Mouse (Mus musculus) myocyte (in vitro differentiated cells): ENCODE measurements at regions not wholly inside any gene's neighbourhood (a gene's known extent, or its start where the extent isn't known, plus 50 kb on each side); places are given as distances from the start of the nearest gene placed in this dataset.

Source experiments
- H3K27me3 ChIP-seq: one replicate; pipeline ENCODE4 v1.6.1; 2011; ENCODE audit not compliant: control insufficient read depth, insufficient read depth, insufficient read length
- H3K36me3 ChIP-seq: one replicate; pipeline ENCODE4 v1.6.1; 2011; ENCODE audit not compliant: control insufficient read depth, insufficient read depth
- H3K4me2 ChIP-seq: one replicate; pipeline ENCODE4 v1.6.1; 2011; ENCODE audit warnings: low read depth, control low read depth
- H3K4me3 ChIP-seq: one replicate; pipeline ENCODE4 v1.5.1; 2011; ENCODE audit warnings: mild to moderate bottlenecking, control low read depth, moderate library complexity
- H3K79me2 ChIP-seq: one replicate; pipeline ENCODE4 v1.6.1; 2011; ENCODE audit not compliant: control insufficient read depth, insufficient read depth
- H3ac ChIP-seq: one replicate; pipeline ENCODE4 v1.6.1; 2011; ENCODE audit not compliant: control insufficient read depth, insufficient read length
- CEBPB ChIP-seq: IDR thresholded peaks from 2 replicates; pipeline ENCODE4 v1.6.1; 2011; ENCODE audit warnings: mild to moderate bottlenecking, moderate library complexity; ENCODE audit not compliant: poor library complexity, insufficient read depth, severe bottlenecking
- E2F4 ChIP-seq: IDR thresholded peaks from one replicate; pipeline ENCODE4 v1.6.1; 2011; ENCODE audit warnings: mild to moderate bottlenecking, control low read depth, moderate library complexity; ENCODE audit not compliant: insufficient read depth
- MAX ChIP-seq: IDR thresholded peaks from one replicate; pipeline ENCODE4 v1.6.1; 2011; ENCODE audit warnings: low read depth, mild to moderate bottlenecking, control low read depth
- MYOD1 ChIP-seq, 3 experiments: IDR thresholded peaks; one replicate each; pipeline ENCODE4 v1.6.1; 2011; ENCODE audit warnings: control low read depth in 2 of 3, low read depth in 2 of 3, mild to moderate bottlenecking in 2 of 3, moderate library complexity in 1 of 3; ENCODE audit not compliant: insufficient read length in 2 of 3, control insufficient read depth in 1 of 3
- MYOG ChIP-seq, 3 experiments: IDR thresholded peaks; one replicate each; pipeline ENCODE4 v1.6.1; 2011; ENCODE audit warnings: control low read depth in 2 of 3, low read depth in 2 of 3, mild to moderate bottlenecking in 2 of 3; ENCODE audit not compliant: insufficient read length in 2 of 3, control insufficient read depth in 1 of 3, insufficient read depth in 1 of 3
- POLR2A ChIP-seq: IDR thresholded peaks from one replicate; pipeline ENCODE4 v1.6.1; 2011; ENCODE audit warnings: low read depth, mild to moderate bottlenecking, control low read depth, moderate library complexity; ENCODE audit not compliant: insufficient read length
- POLR2AphosphoS2 ChIP-seq: IDR thresholded peaks from one replicate; pipeline ENCODE4 v1.6.1; 2011; ENCODE audit warnings: low read depth, control low read depth; ENCODE audit not compliant: insufficient read length
- REST ChIP-seq: IDR thresholded peaks from one replicate; pipeline ENCODE4 v1.6.1; 2011; ENCODE audit warnings: mild to moderate bottlenecking, control low read depth, moderate library complexity; ENCODE audit not compliant: insufficient read depth, insufficient read length
- SRF ChIP-seq: IDR thresholded peaks from one replicate; pipeline ENCODE4 v1.6.1; 2011; ENCODE audit warnings: low read depth; ENCODE audit not compliant: control insufficient read depth, insufficient read length
- TCF12 ChIP-seq: IDR thresholded peaks from one replicate; pipeline ENCODE4 v1.6.1; 2011; ENCODE audit warnings: mild to moderate bottlenecking, control low read depth; ENCODE audit not compliant: poor library complexity, insufficient read depth, severe bottlenecking
- TCF3 ChIP-seq: IDR thresholded peaks from one replicate; pipeline ENCODE4 v1.6.1; 2011; ENCODE audit warnings: low read depth, control low read depth; ENCODE audit not compliant: insufficient read length
- USF1 ChIP-seq: IDR thresholded peaks from one replicate; pipeline ENCODE4 v1.6.1; 2011; ENCODE audit warnings: low read depth, mild to moderate bottlenecking, control low read depth, moderate library complexity

DNA sequence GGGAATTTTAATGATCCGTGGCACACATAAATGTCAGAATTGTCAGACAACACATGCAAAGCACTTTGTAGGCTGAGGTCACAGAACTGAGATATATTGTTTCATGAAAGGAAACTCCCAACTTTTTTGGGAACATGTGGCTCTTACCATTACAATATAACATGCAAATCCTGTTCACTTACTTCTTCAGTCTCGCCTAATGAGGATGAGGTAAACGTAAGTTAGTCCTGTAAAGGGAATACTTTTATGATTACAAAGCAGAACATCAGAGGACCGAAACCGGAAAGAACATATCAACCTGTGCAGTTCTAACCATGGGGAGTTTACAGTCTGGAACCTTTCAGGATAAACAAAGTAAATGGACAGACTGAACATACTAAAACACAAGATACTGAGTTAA, 520.1 kb upstream of the Tmprss15 start:
- TF ChIP-seq REST, result no peak
- TF ChIP-seq CEBPB, result no peak
- Histone ChIP-seq H3K79me2 (no peaks in the 10 kb centered on the region), H3K36me3 (no peaks in the 10 kb centered on the region), H3K4me2 (no peak overlapping the region), H3K4me3 (no peak overlapping the region), H3ac (no peak overlapping the region), H3K27me3 (no peaks in the 10 kb centered on the region)

DNA sequence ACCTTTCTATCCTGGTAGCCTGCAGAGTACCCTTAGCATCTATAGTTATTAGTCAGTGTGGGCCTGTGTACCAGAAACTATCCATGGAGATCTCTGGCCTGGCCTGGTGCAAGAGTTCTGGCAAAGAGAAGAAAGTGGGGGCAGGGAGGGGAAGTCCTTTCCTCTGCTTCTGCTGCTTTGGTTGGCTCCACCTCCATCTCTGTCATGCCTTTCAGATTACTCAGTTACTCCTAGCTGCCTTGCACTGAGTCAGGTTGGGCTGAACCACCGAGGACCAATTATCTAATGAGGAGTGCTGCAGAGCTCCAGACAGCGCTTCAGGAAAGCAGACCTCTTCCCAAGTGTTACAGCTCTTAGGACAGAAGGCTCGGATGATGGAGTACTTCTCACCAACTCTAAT, 500.0 kb upstream of the Tmprss15 start:
- no peaks in the 10 kb centered on the region for H3K79me2 ChIP-seq

DNA sequence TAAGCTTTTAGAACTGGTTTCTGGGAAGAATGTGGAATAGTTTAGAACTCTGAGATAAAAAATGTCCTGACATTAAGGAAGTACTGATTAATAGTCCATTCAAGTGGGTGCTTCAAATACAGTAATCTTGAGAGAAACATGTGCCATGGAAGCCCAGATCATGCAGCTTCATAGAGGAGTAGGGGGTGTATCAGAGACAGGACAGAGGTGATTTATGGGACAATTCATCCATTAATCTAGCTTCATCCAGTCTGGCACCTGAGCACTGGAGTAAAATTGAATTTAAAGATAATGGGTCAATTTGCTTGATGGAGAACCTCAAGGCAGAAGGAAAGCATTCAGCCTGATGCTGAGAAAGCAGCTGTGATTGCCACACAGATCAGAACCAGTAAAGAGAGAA, 494.8 kb upstream of the Tmprss15 start:
- no peak overlapping the region for H3K4me2 ChIP-seq
- no peaks in the 10 kb centered on the region for H3K79me2 ChIP-seq
- H3K27me3 ChIP-seq, result no peaks in the 10 kb centered on the region
- H3K4me3 ChIP-seq, result no peak overlapping the region
- no peak overlapping the region for H3ac ChIP-seq
- H3K36me3 ChIP-seq, result no peaks in the 10 kb centered on the region
- no peak for TF ChIP-seq POLR2A
- TF ChIP-seq SRF, result no peak
- TF ChIP-seq REST, result no peak
- TF ChIP-seq MYOG (IDR thresholded peaks at IDR 0.05; ENCODE audit: control insufficient read depth in 1 of 3, insufficient read depth in 1 of 3, insufficient read length in 2 of 3, low read depth in 2 of 3), result no peak
- no peak for TF ChIP-seq E2F4

More for the DNA sequence above, 500.0 kb upstream of the Tmprss15 start:
- no peak for TF ChIP-seq POLR2AphosphoS2
- TF ChIP-seq CEBPB, result no peak
- TF ChIP-seq MAX, result no peak
- TF ChIP-seq POLR2A, result no peak
- TF ChIP-seq TCF3, result no peak
- no peak for TF ChIP-seq USF1
- TF ChIP-seq MYOG (IDR thresholded peaks at IDR 0.05; ENCODE audit: control insufficient read depth in 1 of 3, insufficient read depth in 1 of 3, insufficient read length in 2 of 3, low read depth in 2 of 3), result no peak
- no peak for TF ChIP-seq REST
- Histone ChIP-seq H3K4me3 (peak overlapping the region; percentile 8), H3K4me2 (peak overlapping the region; percentile 53), H3K27me3 (no peaks in the 10 kb centered on the region), H3ac (no peak overlapping the region), H3K36me3 (no peaks in the 10 kb centered on the region)

DNA sequence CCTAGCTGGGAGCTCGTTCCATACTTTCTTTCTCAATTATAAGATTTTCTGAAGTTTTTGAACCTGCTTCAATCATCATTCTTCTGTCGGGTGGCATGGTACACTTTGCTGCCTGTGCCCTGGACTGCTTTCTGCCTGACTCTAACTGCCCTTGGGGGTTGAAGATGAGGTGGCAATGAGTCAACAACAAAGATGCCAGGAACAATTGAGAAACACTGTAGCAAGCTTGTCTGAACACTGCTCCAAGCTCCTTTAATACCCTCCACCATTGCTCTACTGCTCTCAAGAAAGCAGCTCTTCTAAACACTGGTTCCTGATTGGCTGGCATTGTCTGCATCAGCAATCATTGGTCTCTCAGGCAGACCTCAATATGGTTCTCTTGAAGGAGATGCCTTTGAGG, 480.0 kb upstream of the Tmprss15 start:
- Histone ChIP-seq H3K4me2 (no peak overlapping the region), H3K27me3 (no peaks in the 10 kb centered on the region), H3K36me3 (no peaks in the 10 kb centered on the region), H3K4me3 (no peak overlapping the region), H3ac (no peak overlapping the region), H3K79me2 (no peaks in the 10 kb centered on the region)
- TF ChIP-seq CEBPB, result no peak
- no peak for TF ChIP-seq TCF12
- no peak for TF ChIP-seq POLR2A
- TF ChIP-seq TCF3, result no peak
- no peak for TF ChIP-seq REST
- TF ChIP-seq POLR2AphosphoS2, result no peak
- no peak for TF ChIP-seq MAX
- TF ChIP-seq E2F4, result no peak
- TF ChIP-seq SRF, result no peak
- no peak for TF ChIP-seq USF1

GRCm38 (mm10) chr16:79534370-79534769, 443.5 kb upstream of the Tmprss15 start:
- Histone ChIP-seq H3K36me3 (no peaks in the 10 kb centered on the region), H3K4me2 (no peak overlapping the region), H3ac (no peak overlapping the region), H3K4me3 (no peak overlapping the region), H3K27me3 (no peaks in the 10 kb centered on the region), H3K79me2 (no peaks in the 10 kb centered on the region)
- TF ChIP-seq CEBPB, result no peak
- TF ChIP-seq USF1, result no peak
- no peak for TF ChIP-seq TCF12
- no peak for TF ChIP-seq POLR2AphosphoS2
- no peak for TF ChIP-seq MYOD1 (IDR thresholded peaks at IDR 0.05; ENCODE audit: control insufficient read depth in 1 of 3, insufficient read length in 2 of 3, low read depth in 2 of 3)
- TF ChIP-seq REST, result no peak
- TF ChIP-seq TCF3, result no peak
- TF ChIP-seq MYOG (IDR thresholded peaks at IDR 0.05; ENCODE audit: control insufficient read depth in 1 of 3, insufficient read depth in 1 of 3, insufficient read length in 2 of 3, low read depth in 2 of 3), result no peak

DNA sequence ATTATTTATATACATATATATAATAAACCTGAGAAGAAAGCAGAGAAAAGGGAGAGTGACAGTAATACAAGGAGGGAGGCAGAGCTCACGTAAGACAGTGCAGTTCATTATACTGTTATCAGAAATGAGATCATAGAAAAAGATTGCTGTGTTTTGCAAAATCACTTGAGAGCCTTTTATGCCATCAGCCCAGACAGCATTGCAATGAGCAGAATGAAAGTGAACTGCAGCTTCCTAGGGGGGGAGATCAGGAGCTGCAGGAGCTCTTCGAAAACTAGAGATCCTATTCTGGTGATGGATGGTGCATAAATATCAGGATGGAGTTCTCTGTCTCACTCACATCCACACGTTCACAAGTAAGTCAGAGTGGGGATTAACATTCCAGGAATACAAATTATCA, 401.6 kb upstream of the Tmprss15 start:
- Histone ChIP-seq H3K36me3 (no peaks in the 10 kb centered on the region), H3K4me3 (no peak overlapping the region), H3K4me2 (no peak overlapping the region), H3K27me3 (no peaks in the 10 kb centered on the region), H3ac (no peak overlapping the region), H3K79me2 (no peaks in the 10 kb centered on the region)
- no peak for TF ChIP-seq E2F4
- TF ChIP-seq MAX, result no peak
- TF ChIP-seq POLR2A, result no peak
- TF ChIP-seq MYOD1 (IDR thresholded peaks at IDR 0.05; ENCODE audit: control insufficient read depth in 1 of 3, insufficient read length in 2 of 3, low read depth in 2 of 3), result no peak
- no peak for TF ChIP-seq SRF
- no peak for TF ChIP-seq USF1
- no peak for TF ChIP-seq REST
- no peak for TF ChIP-seq TCF12
- TF ChIP-seq POLR2AphosphoS2, result no peak
- TF ChIP-seq TCF3, result no peak
- no peak for TF ChIP-seq CEBPB
- TF ChIP-seq MYOG (IDR thresholded peaks at IDR 0.05; ENCODE audit: control insufficient read depth in 1 of 3, insufficient read depth in 1 of 3, insufficient read length in 2 of 3, low read depth in 2 of 3), result no peak
